Mouse (Mus musculus) cerebellum, postnatal 25 days (tissue): Measurements from ENCODE around the gene 9930111J21Rik1.
"Not testable (repeated sequence)": the region's sequence is repeated elsewhere in the genome, so short reads cannot be mapped to it uniquely, and the experiment has no call there.

Experiments
- DNase-seq, 2 experiments: peaks; one replicate each; pipeline ENCODE4 v3.0.0; 2021; ENCODE audit warnings: mixed read lengths in 2 of 2

9930111J21Rik1 gene

DNA sequence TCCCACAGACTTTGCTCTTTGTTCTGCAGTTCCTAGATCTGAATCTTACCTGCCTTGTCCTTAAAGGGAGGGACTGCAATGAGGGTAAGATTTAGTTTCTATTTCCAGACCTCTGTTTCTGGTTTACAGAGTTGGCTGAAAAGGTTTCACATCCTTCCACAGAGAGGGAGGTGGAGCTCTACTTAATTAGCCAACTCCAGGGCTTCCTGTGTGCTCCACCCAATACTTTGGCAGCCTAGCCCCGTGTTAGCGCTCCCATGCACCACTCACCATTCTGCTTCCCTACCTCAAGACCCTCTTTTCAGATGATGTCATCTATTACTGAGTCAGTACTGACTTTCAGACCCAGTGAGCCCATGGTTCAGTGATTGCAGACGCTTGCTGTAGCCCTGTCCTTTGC lies at the start of gene 9930111J21Rik1:
Gene 9930111J21Rik1 (minus strand): TSS at position 148 of the 400 bp plus-strand sequence.
- not testable (repeated sequence) for DNase-seq

DNA sequence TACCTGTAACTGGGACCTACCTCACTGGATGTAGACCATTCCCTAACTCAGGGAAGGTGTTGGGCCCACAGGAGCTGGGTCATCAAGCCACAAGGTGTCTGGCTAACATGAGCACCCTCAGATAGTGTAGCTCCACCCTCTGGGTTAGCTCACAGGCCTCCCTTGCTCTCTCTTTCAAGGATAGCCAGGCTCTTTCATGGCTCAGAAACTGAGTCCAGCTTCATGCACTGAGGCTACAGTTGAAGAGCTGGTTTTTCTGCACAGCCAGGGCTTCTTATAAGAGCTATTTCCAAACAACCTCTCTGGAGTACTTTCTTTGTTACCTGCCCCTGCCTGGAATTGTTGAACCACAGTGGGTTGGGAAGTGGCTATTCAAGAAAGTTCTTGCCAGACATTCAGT lies 32.9 kb upstream of the 9930111J21Rik1 start:
- DNase-seq, result not testable (repeated sequence)

DNA sequence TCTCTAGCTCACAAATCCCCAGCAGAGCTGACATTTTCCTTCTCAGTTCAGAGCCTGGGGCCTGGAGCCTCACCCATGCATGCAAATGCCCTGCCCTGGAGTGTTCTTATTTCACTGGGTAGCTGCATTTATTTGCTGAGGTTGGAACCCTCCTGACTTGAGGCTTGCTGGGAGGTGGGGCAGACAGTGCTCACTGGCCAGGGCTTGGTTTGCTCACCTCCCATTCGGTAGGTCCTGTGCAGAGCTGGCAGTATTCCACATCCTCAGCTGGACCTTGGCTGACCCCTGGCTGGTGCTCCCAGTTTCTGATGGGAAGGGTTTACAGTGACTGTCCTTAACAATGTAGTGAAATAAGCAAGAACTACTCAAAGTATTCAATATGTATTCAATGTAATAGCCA lies 27.6 kb upstream of the 9930111J21Rik1 start:
- DNase-seq, result not testable (repeated sequence)

- DNase-seq, result not testable (repeated sequence)
Measured at GRCm38 (mm10) chr11:49006317-49006716, 27.1 kb upstream of the 9930111J21Rik1 start.

GRCm38 (mm10) chr11:49000411-49000810 lies 21.2 kb upstream of the 9930111J21Rik1 start:
- DNase-seq, result not testable (repeated sequence)

- not testable (repeated sequence) for DNase-seq
Measured at GRCm38 (mm10) chr11:48994018-48994417, 14.8 kb upstream of the 9930111J21Rik1 start, which contains the start of gene Tgtp1. Gene Tgtp1 (minus strand): TSS chr11:48994172.

GRCm38 (mm10) chr11:48993296-48993695 lies 14.1 kb upstream of the 9930111J21Rik1 start:
- DNase-seq, result not testable (repeated sequence)

DNA sequence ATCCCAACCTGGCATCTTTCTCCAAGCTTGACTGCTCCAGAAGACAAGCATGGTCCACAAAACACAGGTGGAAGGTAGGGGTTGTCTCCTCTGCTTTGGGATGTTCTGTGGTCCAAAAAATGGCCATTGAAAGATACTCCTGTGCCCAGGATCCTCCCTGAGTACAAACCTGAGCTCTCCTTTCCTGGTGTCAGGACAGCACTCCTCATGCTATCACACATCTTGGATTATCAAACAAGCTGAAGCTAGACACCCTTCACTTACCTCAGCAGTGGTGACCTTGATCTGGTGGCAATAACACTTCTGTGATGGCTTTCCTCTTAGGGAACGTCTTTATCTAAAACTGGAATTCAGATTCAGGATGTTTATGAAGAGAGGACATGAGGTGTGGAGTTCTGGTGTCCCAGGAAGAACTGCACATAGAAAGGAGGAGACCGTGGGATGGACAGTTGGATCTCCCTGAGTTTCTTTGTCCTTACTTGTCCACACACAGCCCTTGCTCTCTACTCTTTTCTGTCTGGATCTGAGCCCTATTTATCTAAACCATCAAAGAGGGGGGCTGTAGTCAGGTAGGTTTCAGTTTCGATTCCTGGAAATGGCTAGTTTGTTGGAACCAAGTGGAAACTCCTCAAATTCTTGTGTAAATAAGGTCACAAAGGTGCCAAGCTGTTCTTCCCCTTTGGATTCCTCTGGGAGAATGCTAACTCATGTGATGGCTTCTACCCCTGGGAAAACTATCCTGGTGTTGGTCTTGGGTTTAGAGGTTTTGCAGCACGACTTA lies 12.7 kb upstream of the 9930111J21Rik1 start, which contains the start of gene Gm12185:
Gene Gm12185 (minus strand): TSS at position 487 of the 781 bp plus-strand sequence.
- not testable (repeated sequence) for DNase-seq

DNA sequence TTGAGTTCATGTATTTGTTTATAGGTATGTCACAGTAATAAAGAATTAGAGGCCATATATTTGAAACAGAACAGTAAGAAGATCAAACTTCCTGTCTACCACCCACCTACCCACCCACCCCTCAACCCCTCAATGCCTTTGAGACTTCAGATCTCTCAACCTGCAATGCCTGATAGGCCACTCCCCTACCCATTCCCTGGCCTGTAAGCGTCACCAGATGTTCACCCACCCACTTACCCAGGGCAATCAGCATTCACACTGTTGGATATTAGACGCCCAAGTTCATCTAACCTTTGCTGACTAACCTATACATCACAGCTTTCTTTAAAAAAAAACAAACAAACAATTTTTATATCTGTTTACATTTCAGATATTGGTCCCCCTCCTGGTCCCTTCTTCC lies 10.8 kb upstream of the 9930111J21Rik1 start:
- DNase-seq, result not testable (repeated sequence)

- DNase-seq, result not testable (repeated sequence)
Measured at GRCm38 (mm10) chr11:48988219-48988618, 9.0 kb upstream of the 9930111J21Rik1 start.

DNA sequence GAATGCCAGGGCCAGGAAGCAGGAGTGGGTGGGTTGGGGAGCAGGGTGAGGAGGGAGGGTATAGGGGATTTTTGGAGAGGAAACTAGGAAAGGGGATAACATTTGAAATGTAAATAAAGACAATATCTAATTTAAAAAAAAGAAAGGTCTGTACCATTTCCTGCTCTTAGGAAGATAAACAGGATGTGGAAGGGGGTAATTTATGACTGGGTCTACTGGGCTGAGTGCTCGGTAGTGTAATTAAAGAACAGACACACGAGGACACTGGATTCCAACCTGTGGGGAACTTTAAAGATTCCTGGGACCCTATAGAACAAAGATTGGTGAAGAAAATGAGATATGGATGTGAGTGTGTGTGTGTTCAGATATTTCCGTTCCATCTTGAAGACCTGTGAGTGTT lies 3.6 kb upstream of the 9930111J21Rik1 start:
- not testable (repeated sequence) for DNase-seq

DNA sequence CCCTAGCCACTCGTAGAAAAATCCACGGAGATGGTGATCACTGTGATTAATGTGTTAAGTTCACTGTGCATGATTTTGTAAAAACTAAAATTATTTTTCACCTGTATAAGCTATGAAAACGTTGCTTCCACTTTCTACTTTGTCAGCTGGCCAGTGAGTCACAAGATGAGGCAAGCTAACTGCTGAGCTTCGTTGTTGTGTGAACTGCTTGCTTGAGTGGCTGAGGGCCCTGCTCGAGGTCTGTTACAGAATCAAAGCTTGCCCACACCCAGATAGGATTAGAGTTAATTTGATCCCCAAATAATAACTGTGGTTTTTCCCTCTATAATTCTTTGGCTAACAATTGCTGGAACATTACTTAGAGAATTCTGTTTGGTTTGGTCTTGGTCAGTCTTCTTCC lies 854 bp upstream of the 9930111J21Rik1 start:
- not testable (repeated sequence) for DNase-seq

DNA sequence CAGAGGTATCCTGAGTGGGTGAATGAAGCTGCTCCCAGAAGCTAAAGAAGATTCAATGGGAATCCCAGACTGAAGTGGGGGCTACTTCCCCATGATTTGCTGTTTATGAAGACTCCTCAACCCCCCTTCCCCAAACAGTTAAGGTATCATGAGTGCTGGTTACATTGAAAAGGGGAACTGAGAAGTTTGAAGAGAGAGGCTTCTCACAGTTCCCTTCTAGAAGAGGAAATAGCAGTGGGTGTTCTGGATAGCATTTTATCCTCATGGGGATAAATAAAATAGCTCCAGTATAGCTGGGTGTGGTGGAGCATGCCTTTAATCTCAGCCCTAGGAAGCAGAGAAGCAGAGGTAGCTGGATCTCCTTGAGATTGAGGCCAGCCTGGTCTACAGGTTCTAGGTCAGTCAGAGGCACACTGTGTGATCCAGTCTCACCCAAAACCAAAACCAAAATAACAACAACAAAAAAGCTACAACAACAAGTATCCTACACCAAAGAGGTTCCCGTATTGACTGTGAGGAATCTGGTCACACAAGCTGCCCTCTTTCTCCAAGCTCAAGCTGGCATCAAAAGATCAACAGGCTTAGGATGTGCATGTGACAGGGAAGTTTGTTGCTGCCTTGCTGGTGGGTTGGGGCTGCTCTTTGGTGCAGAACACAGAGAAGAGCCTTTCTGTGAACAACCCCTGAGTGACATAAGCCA lies 808 bp downstream of the 9930111J21Rik1 start, which contains the start of gene Olfr56:
Gene Olfr56 (plus strand): TSS at position 650 of the 700 bp plus-strand sequence.
- not testable (repeated sequence) for DNase-seq

- not testable (repeated sequence) for DNase-seq
Measured at GRCm38 (mm10) chr11:48974686-48975085, 4.5 kb downstream of the 9930111J21Rik1 start.

- not testable (repeated sequence) for DNase-seq
Measured at GRCm38 (mm10) chr11:48946090-48946489, 33.1 kb downstream of the 9930111J21Rik1 start, which contains the start of gene Psme2b. Gene Psme2b (minus strand): TSS chr11:48946190.

DNA sequence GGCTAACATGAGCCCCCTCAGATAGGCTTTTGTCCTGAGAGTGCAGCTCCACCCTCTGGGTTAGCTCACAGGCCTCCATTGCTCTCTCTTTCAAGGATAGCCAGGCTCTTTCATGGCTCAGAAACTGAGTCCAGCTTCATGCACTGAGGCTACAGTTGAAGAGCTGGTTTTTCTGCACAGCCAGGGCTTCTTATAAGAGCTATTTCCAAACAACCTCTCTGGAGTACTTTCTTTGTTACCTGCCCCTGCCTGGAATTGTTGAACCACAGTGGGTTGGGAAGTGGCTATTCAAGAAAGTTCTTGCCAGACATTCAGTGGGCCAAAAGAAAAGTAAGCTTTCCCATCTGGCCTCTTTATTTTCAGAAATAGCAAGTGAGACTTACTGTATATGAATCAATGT lies 39.9 kb downstream of the 9930111J21Rik1 start:
- DNase-seq, result not testable (repeated sequence)

GRCm38 (mm10) chr11:48935291-48935690 lies 43.9 kb downstream of the 9930111J21Rik1 start:
- DNase-seq, result not testable (repeated sequence)

DNA sequence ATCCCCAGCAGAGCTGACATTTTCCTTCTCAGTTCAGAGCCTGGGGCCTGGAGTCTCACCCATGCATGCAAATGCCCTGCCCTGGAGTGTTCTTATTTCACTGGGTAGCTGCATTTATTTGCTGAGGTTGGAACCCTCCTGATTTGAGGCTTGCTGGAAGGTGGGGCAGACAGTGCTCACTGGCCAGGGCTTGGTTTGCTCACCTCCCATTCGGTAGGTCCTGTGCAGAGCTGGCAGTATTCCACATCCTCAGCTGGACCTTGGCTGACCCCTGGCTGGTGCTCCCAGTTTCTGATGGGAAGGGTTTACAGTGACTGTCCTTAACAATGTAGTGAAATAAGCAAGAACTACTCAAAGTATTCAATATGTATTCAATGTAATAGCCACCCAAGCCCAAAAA lies 45.3 kb downstream of the 9930111J21Rik1 start:
- DNase-seq, result not testable (repeated sequence)

- not testable (repeated sequence) for DNase-seq
Measured at GRCm38 (mm10) chr11:48933422-48933821, 45.8 kb downstream of the 9930111J21Rik1 start.

DNA sequence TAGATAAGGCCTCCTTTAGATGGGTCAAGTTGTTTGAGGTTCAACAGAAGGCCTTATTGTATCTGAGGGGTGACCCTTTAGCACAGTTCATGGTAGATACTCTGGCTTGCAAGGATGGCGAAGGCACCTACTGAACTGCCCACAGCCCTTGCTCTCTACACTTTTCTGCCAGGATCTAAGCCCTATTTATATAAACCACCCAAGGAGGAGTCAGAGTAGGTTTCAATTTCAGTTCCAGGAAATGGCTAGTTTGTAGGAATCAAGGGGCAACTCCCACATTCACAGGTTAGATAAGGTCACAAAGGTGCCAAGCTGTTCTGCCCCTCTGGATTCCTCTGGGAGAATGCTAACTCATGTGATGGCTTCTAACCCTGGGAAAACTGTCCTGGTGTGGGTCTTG lies 51.1 kb downstream of the 9930111J21Rik1 start:
- DNase-seq, result not testable (repeated sequence)

- DNase-seq, result not testable (repeated sequence)
Measured at GRCm38 (mm10) chr11:48926437-48926836, 52.8 kb downstream of the 9930111J21Rik1 start.

DNA sequence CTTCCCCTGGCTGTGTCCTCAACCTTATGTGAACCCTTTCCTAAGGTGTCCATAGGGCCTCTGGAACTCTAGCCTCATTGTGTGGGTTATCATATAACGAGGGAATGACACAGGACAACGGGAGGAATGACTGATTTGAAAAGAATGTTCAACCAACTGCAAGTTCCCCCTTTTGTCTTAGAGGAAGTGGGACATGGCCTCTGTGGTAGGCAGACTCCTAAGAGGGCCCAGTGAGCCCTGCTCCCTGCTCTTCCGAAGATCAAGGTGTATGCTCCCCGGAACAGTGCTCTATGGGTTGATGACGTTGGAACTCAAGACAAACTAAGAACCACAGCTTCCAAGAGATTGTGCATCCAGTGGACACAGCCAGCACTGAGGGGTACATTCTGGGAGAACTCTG lies 55.4 kb downstream of the 9930111J21Rik1 start:
- not testable (repeated sequence) for DNase-seq

DNA sequence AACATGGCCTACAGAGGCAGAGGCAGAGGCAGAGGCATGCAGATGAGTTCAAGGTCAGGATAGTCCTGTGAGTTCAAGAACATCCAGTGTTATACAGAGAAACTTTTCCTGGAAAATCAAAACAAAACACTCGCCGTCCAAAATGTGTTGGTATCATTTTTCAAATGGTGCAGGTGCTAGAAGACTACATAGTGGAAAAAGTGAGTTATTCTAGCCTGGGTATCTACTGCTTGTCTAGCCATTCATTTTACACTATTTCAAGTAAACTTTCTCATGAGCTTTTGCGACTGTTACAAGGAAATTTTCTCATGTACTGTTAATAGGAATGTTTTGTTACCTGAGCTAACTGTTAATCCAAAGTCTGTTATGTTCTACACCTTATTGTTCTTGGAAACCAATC lies 60.8 kb downstream of the 9930111J21Rik1 start:
- DNase-seq, result no peak
